Mouse (Mus musculus) testis, adult 2 months (tissue): ENCODE measurements around the gene Olfr167.
"Not testable (repeated sequence)": the region's sequence is repeated elsewhere in the genome, so short reads cannot be mapped to it uniquely, and the experiment has no call there.

Source experiments
- CTCF ChIP-seq: fragments of 200-500 bp; IDR thresholded peaks from 2 replicates; pipeline ENCODE4 v1.5.1; 2012; ENCODE audit warnings: low read depth, mild to moderate bottlenecking, inconsistent platforms, low read length, moderate library complexity; ENCODE audit not compliant: control insufficient read depth, insufficient read depth, insufficient replicate concordance
- POLR2A ChIP-seq: fragments of 200-500 bp; IDR thresholded peaks from 2 replicates; pipeline ENCODE4 v1.6.1; 2012; ENCODE audit warnings: low read depth, mild to moderate bottlenecking, inconsistent platforms, low read length, moderate library complexity; ENCODE audit not compliant: control insufficient read depth

- TF ChIP-seq POLR2A, CTCF: not testable (repeated sequence)
These were observed 49.6 kb upstream of the Olfr167 start, which contains the start of gene Olfr169 for GRCm38 (mm10) chr16:19571709-19572108.
